ENCODE assay signal across 12 mouse cellular contexts in the genomic region with DNA sequence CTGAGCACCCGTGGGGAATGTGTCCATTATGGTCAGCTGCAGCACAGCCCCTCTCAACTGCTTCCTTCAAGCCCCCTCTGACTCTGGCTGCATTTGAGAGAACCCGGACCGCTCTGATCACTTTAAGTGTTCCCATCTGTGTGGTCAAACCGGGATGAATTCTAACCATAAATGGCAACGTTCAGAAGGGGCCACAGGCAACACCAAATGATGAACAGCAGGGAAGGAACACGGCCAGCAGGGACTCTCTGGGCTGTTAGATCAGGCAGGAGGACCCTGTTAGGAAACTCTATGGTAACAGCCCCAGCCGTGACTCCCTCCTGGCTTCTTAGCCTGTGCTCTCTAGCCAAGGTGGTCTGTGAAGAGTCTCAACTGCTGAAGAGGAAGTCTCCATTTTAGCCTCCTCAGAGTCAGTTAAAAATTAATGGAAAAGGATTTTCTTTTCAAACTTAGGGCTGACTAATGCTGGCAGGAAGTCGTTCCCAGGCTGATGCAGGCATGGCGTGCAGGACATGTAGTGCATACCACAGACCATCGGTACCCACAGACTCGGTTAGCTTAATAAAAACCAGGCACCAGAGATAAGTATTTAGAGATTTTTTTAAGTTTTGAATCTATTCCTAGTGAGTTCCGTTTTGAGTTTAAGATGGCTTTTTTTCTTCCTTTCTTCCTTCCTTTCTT. TPM values are rescaled to one million over a fixed set of nuclear protein-coding genes. Genes with fewer than 3 reads are reported as not detected.
A peak's percentile ranks its signal among the peaks of the same experiment; 100 is the strongest.
DNase-seq lines count a peak whose midpoint lies in the region; ATAC-seq and TF ChIP-seq lines count a peak whose summit lies in the region.
"Had no signal": no experiment of that assay in that cellular context is flagged by ENCODE, and none has a peak within 500 bp of the region (broad histone marks: within the 10 kb centered on the region; RNA-seq: fewer than 3 reads in every experiment).

No protein-coding gene starts in this region.

- peak; percentile 21 for TF ChIP-seq CTCF in lung, embryonic 14.5 days (IDR thresholded peaks at IDR 0.05; ENCODE audit: low read depth)

- no peaks in the 10 kb centered on the region for H3K36me3 ChIP-seq in neural tube, embryonic 15.5 days
- no peaks in the 10 kb centered on the region for H3K36me3 ChIP-seq in lung, embryonic 14.5 days (ENCODE audit: insufficient read depth)
- no peaks in the 10 kb centered on the region for H3K36me3 ChIP-seq in midbrain, embryonic 11.5 days (ENCODE audit: control insufficient read depth, insufficient read depth, low read length)
- H3K36me3 ChIP-seq: G1E had no signal

- no peaks in the 10 kb centered on the region for H3K27me3 ChIP-seq in neural tube, embryonic 15.5 days (replicated peaks)
- H3K27me3 ChIP-seq in lung, embryonic 14.5 days (ENCODE audit: insufficient read depth, low read length), result no peaks in the 10 kb centered on the region
- H3K27me3 ChIP-seq in midbrain, embryonic 11.5 days (ENCODE audit: control insufficient read depth, insufficient read depth, low read length), result no peaks in the 10 kb centered on the region

- no peak overlapping the region for H3K9ac ChIP-seq in neural tube, embryonic 15.5 days (replicated peaks)
- H3K9ac ChIP-seq in lung, embryonic 14.5 days, result no peak overlapping the region
- no peak overlapping the region for H3K9ac ChIP-seq in midbrain, embryonic 11.5 days (ENCODE audit: low read length)

- H3K4me1 ChIP-seq in neural tube, embryonic 15.5 days, result no peaks in the 10 kb centered on the region
- peaks cover 24% of the 10 kb centered on the region for H3K4me1 ChIP-seq in lung, embryonic 14.5 days (ENCODE audit: insufficient read depth)
- H3K4me1 ChIP-seq in midbrain, embryonic 11.5 days (ENCODE audit: control insufficient read depth, insufficient read depth, low read length), result no peaks in the 10 kb centered on the region

- no peak for ATAC-seq in neural tube, embryonic 15.5 days (ENCODE audit: low FRiP score)
- peak; percentile 75 for ATAC-seq in lung, embryonic 14.5 days (ENCODE audit: insufficient read depth)
- ATAC-seq in midbrain, embryonic 11.5 days (ENCODE audit: low FRiP score), result no peak
- ATAC-seq: forebrain, embryonic 14.5 days had no signal

- 78% methylated on average over 12 of the region's 12 CpGs for WGBS in neural tube, embryonic 15.5 days
- WGBS in lung, embryonic 14.5 days, result 23% methylated on average over 12 of the region's 12 CpGs
- 73% methylated on average over 12 of the region's 12 CpGs for WGBS in midbrain, embryonic 11.5 days

- no peak overlapping the region for H3K4me2 ChIP-seq in neural tube, embryonic 15.5 days
- no peak overlapping the region for H3K4me2 ChIP-seq in lung, embryonic 14.5 days
- H3K4me2 ChIP-seq in midbrain, embryonic 11.5 days, result no peak overlapping the region

- H3K4me3 ChIP-seq in neural tube, embryonic 15.5 days (replicated peaks), result no peak overlapping the region
- H3K4me3 ChIP-seq in lung, embryonic 14.5 days (ENCODE audit: low read depth, low read length), result no peak overlapping the region
- no peak overlapping the region for H3K4me3 ChIP-seq in midbrain, embryonic 11.5 days (ENCODE audit: low read depth, low read length)

- H3K27ac ChIP-seq in neural tube, embryonic 15.5 days (replicated peaks), result no peak overlapping the region; the same call in 1 of the 2 replicates
- H3K27ac ChIP-seq in lung, embryonic 14.5 days (ENCODE audit: low read depth), result peak overlapping the region; percentile 91
- H3K27ac ChIP-seq in midbrain, embryonic 11.5 days (ENCODE audit: low read depth, low read length), result no peak overlapping the region

- H3K9me3 ChIP-seq in neural tube, embryonic 15.5 days (replicated peaks), result no peaks in the 10 kb centered on the region
- no peaks in the 10 kb centered on the region for H3K9me3 ChIP-seq in lung, embryonic 14.5 days (ENCODE audit: low read depth, low read length)
- H3K9me3 ChIP-seq in midbrain, embryonic 11.5 days (ENCODE audit: control insufficient read depth, low read length), result no peaks in the 10 kb centered on the region
- H3K9me3 ChIP-seq: G1E had no signal

- DNase-seq in neural tube, embryonic 10.5 days (ENCODE audit: extremely low spot score, low spot score), result peak; percentile 17
- DNase-seq in fibroblast of lung, adult 2 months (ENCODE audit: low read depth), result peak; percentile 81
- DNase-seq in lung, embryonic 14.5 days, result peak; percentile 84
- peak; percentile 42 for DNase-seq in testis, postnatal 10 days (ENCODE audit: low spot score)
- DNase-seq in thymus, adult 18-20 months, result no peak
- no peak for DNase-seq in midbrain, embryonic 11.5 days (ENCODE audit: low spot score, missing footprints)
- DNase-seq: adrenal gland, postnatal 14 days; cerebellum, adult 2 months; thymus, postnatal 4 days had no signal

RNA-seq across cellular contexts. Expression of gene Col6a2, which starts 27.4 kb away (rescaled TPM):
- 28.5 and 54.7 TPM in 2 replicates for polyA plus RNA-seq in neural tube, embryonic 15.5 days (2015; fragmentation: Nextera tagmentation; extraction: Ambion mirVana)
- polyA plus RNA-seq in lung, embryonic 14.5 days (2014; fragmentation: Nextera tagmentation; extraction: Ambion mirVana), result 168 and 170 TPM in 2 replicates
- 10.7 and 10.8 TPM in 2 replicates for polyA plus RNA-seq in midbrain, embryonic 11.5 days (2014; fragmentation: Nextera tagmentation; extraction: Ambion mirVana)
- polyA plus RNA-seq: G1E had no signal

Comparison
In these comparisons a context has a peak if more than half of its experiments do, and no peak if none do; other contexts are left out.
1. DNase-seq: peak in neural tube, embryonic 10.5 days (single experiment), fibroblast of lung, adult 2 months (single experiment), lung, embryonic 14.5 days (single experiment) and testis, postnatal 10 days (single experiment); none in thymus, adult 18-20 months (0 of 2) and midbrain, embryonic 11.5 days (single experiment).